Comparison of ENCODE assay signal across 8 mouse cellular contexts in the genomic region with DNA sequence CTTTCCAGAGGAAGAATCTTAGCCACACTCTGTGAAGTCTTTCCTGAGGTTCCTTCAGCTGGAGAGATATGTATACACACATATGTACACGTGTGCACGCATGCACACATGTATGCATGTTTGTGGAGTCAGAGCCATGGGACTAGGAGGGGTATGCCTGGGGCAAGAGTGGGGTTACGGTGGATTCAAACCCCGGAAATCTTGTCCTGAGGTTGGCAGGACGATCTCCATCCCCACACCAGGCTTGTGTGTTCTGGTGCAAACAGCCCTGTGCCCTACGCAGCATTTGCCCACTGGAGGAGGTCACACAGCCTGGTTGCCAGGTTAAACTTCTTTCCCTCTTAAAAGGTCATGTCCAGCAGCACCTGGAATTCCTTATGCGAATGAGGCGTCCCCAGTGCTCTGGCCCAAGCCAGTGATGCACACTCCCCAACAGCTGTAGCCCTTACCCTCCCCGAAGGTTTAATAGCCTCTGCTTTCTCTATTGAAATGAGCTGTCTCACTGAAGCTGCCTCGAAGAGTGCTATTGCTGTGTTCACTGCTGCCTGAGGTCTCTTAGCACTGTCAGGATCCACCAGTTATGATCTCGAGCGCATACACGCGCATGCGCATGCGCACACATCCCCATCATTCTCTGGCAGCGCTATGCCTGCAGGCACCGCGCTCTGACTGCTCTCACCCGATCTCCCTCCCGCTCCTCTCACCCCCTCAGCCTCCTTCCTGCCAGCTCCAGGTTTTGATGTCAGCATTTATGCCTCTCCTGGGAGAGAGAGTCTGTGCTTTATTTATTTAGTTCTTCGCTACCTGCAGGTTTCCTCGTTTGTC.
DNase-seq lines count a peak whose midpoint lies in the region; ATAC-seq and TF ChIP-seq lines count a peak whose summit lies in the region.

No protein-coding gene starts in this region.

- no peaks in the 10 kb centered on the region for H3K9me3 ChIP-seq in heart, embryonic 11.5 days (replicated peaks; ENCODE audit: control insufficient read depth, low read length)
- H3K9me3 ChIP-seq in heart, embryonic 13.5 days: no peaks in the 10 kb centered on the region
- H3K9me3 ChIP-seq in liver, embryonic 12.5 days (replicated peaks): no peaks in the 10 kb centered on the region

- 62% methylated on average over 23 of the region's 23 CpGs for WGBS in heart, embryonic 11.5 days (ENCODE audit: insufficient replicate concordance)
- 66% methylated on average over 23 of the region's 23 CpGs for WGBS in heart, embryonic 13.5 days
- 66% methylated on average over 23 of the region's 23 CpGs for WGBS in liver, embryonic 12.5 days (ENCODE audit: insufficient replicate concordance)
- WGBS in olfactory bulb, adult 2 months: 67% methylated on average over 23 of the region's 23 CpGs

- H3K4me1 ChIP-seq in heart, embryonic 11.5 days (ENCODE audit: control insufficient read depth, insufficient read depth, low read length): peaks cover 4% of the 10 kb centered on the region; the same call in 1 of the 2 replicates
- H3K4me1 ChIP-seq in heart, embryonic 13.5 days: peaks cover 5% of the 10 kb centered on the region
- H3K4me1 ChIP-seq in liver, embryonic 12.5 days: peaks cover 3% of the 10 kb centered on the region; the same call in 1 of the 2 replicates
- H3K4me1 ChIP-seq in olfactory bulb, adult 2 months (ENCODE audit: control insufficient read depth, insufficient read depth, low read length): peaks cover 6% of the 10 kb centered on the region

- H3K9ac ChIP-seq in heart, embryonic 11.5 days (ENCODE audit: low read depth, low read length): no peak overlapping the region
- no peak overlapping the region for H3K9ac ChIP-seq in heart, embryonic 13.5 days
- no peak overlapping the region for H3K9ac ChIP-seq in liver, embryonic 12.5 days

- H3K27ac ChIP-seq in heart, embryonic 11.5 days (ENCODE audit: low read depth, low read length): no peak overlapping the region
- H3K27ac ChIP-seq in heart, embryonic 13.5 days (replicated peaks): no peak overlapping the region
- H3K27ac ChIP-seq in liver, embryonic 12.5 days: no peak overlapping the region
- H3K27ac ChIP-seq in olfactory bulb, adult 2 months (ENCODE audit: insufficient read depth, low read depth, low read length): peak overlapping the region; percentile 56; the same call in 1 of the 2 replicates

- H3K4me3 ChIP-seq in heart, embryonic 11.5 days (ENCODE audit: low read depth, low read length): no peak overlapping the region
- no peak overlapping the region for H3K4me3 ChIP-seq in heart, embryonic 13.5 days
- no peak overlapping the region for H3K4me3 ChIP-seq in liver, embryonic 12.5 days
- peak overlapping the region; percentile 6; the same call in 1 of the 2 replicates for H3K4me3 ChIP-seq in olfactory bulb, adult 2 months (ENCODE audit: insufficient read depth, low read depth, low read length)

- peak overlapping the region; percentile 14; the same call in 1 of the 2 replicates for H3K4me2 ChIP-seq in heart, embryonic 11.5 days
- H3K4me2 ChIP-seq in heart, embryonic 13.5 days: peak overlapping the region; percentile 44
- H3K4me2 ChIP-seq in liver, embryonic 12.5 days: peak overlapping the region; percentile 33

- 0 out of 2 replicates have a peak, but pooled peaks cover 2% of the 10 kb centered on the region for H3K36me3 ChIP-seq in heart, embryonic 11.5 days (ENCODE audit: control insufficient read depth, insufficient read depth, low read length)
- peaks cover 35% of the 10 kb centered on the region for H3K36me3 ChIP-seq in heart, embryonic 13.5 days
- H3K36me3 ChIP-seq in liver, embryonic 12.5 days: 0 out of 2 replicates have a peak, but pooled peaks cover 4% of the 10 kb centered on the region

- no peak for TF ChIP-seq POLR2A in olfactory bulb, adult 2 months (IDR thresholded peaks at IDR 0.05; ENCODE audit: insufficient read depth, low read depth, low read length)

- intact Hi-C loops in heart, postnatal 36 days (cut with DNase I): no loop called here

- no peaks in the 10 kb centered on the region for H3K27me3 ChIP-seq in heart, embryonic 11.5 days (ENCODE audit: control insufficient read depth, insufficient read depth, low read length)
- H3K27me3 ChIP-seq in heart, embryonic 13.5 days (replicated peaks): no peaks in the 10 kb centered on the region
- no peaks in the 10 kb centered on the region for H3K27me3 ChIP-seq in liver, embryonic 12.5 days (replicated peaks)

- no peak for ATAC-seq in heart, embryonic 11.5 days (replicated peaks; ENCODE audit: insufficient number of reproducible peaks, low FRiP score, low TSS enrichment)
- peak; percentile 88 for ATAC-seq in common myeloid progenitor, adult 5-6 weeks (replicated peaks; ENCODE audit: low read depth, poor library complexity, severe bottlenecking)
- no peak for ATAC-seq in heart, embryonic 13.5 days (ENCODE audit: extremely low read depth, insufficient number of reproducible peaks, low FRiP score, low TSS enrichment)
- peak; percentile 45 for ATAC-seq in liver, embryonic 12.5 days

- no peak for TF ChIP-seq CTCF in olfactory bulb, adult 2 months (IDR thresholded peaks at IDR 0.05; ENCODE audit: insufficient read depth, low read depth, low read length)

- no peak for DNase-seq in heart, postnatal 36 days
- peak; percentile 50 to 57 for DNase-seq in kidney, postnatal 25 days
- DNase-seq in c-Kit-positive CD71-positive TER-119-positive erythroid progenitor cells, embryonic 14.5 days (ENCODE audit: low spot score): no peak

Comparison
In these comparisons a context has a peak if more than half of its experiments do, and no peak if none do; other contexts are left out.
1. ATAC-seq: peak in common myeloid progenitor, adult 5-6 weeks (single experiment) and liver, embryonic 12.5 days (single experiment); none in heart, embryonic 11.5 days (single experiment) and heart, embryonic 13.5 days (single experiment).
2. DNase-seq: peak in kidney, postnatal 25 days (2 of 2); none in heart, postnatal 36 days (0 of 2) and c-Kit-positive CD71-positive TER-119-positive erythroid progenitor cells, embryonic 14.5 days (single experiment).
3. Peak in every context shown above with its lines, with median percentiles within 50 percentile points of each other: H3K4me2 ChIP-seq.